Mouse (Mus musculus): ENCODE data around the gene Armcx4.

- TF ChIP-seq CTCF (IDR thresholded peaks at IDR 0.05) (no peak), POLR2A (IDR thresholded peaks at IDR 0.05; ENCODE audit: insufficient read depth, low read depth, low read length) (no peak), EP300 (IDR thresholded peaks at IDR 0.05; ENCODE audit: insufficient read depth, low read depth, low read length) (no peak)
Measured at GRCm38 (mm10) chrX:134686739-134687171, 436 bp downstream of the Armcx4 start.

All from heart, adult 2 months (tissue).